Mouse (Mus musculus) lung, embryonic 15.5 days (tissue): ENCODE measurements around the gene Cdc27. TPM values are rescaled to one million over a fixed set of nuclear protein-coding genes. Genes with fewer than 3 reads are reported as not detected.
"Not testable (repeated sequence)": the region's sequence is repeated elsewhere in the genome, so short reads cannot be mapped to it uniquely, and the experiment has no call there.

Experiments used
- ATAC-seq: fragments of 200-750 bp; cut with Nextera tagmentation; 2 replicates; pipeline ENCODE4 v1.8.0; 2017; ENCODE audit warnings: moderate number of reproducible peaks, borderline replicate concordance; ENCODE audit not compliant: low FRiP score, low TSS enrichment; ENCODE audit errors: extremely low read depth
- H3K27ac ChIP-seq: fragments of 300-500 bp; sonication (generic); 2 replicates; pipeline ENCODE4 v1.5.1; 2015; ENCODE audit warnings: moderate library complexity, mild to moderate bottlenecking, inconsistent platforms
- H3K27me3 ChIP-seq: fragments of 300-500 bp; sonication (generic); 2 replicates; pipeline ENCODE4 v1.6.1; 2015; ENCODE audit warnings: inconsistent platforms
- H3K36me3 ChIP-seq: fragments of 300-500 bp; sonication (generic); 2 replicates; pipeline ENCODE4 v1.6.1; 2015; ENCODE audit warnings: inconsistent platforms
- H3K4me1 ChIP-seq: fragments of 300-500 bp; sonication (generic); 2 replicates; pipeline ENCODE4 v1.6.1; 2015; ENCODE audit warnings: inconsistent platforms
- H3K4me2 ChIP-seq: fragments of 300-500 bp; sonication (generic); 2 replicates; pipeline ENCODE4 v1.6.1; 2015; ENCODE audit warnings: inconsistent platforms, mild to moderate bottlenecking, moderate library complexity
- H3K4me3 ChIP-seq: fragments of 300-500 bp; sonication (generic); 2 replicates; pipeline ENCODE4 v1.5.1; 2015; ENCODE audit warnings: mild to moderate bottlenecking, inconsistent platforms
- H3K9ac ChIP-seq: fragments of 300-500 bp; sonication (generic); 2 replicates; pipeline ENCODE4 v1.6.1; 2015; ENCODE audit warnings: inconsistent platforms
- H3K9me3 ChIP-seq: fragments of 300-500 bp; sonication (generic); 2 replicates; pipeline ENCODE4 v1.6.1; 2016; ENCODE audit warnings: inconsistent platforms
- WGBS: fragments of 180-500 bp; shearing (Covaris S2); methylation state at CpG from one replicate; pipeline ENCODE4 v1.1.7; 2015; 5-methylcytosine and 5-hydroxymethylcytosine counted together
- polyA plus RNA-seq: library from polyadenylated mRNA; unstranded; fragments of >200 nt; fragmentation: Nextera tagmentation; extraction: Ambion mirVana; gene quantifications from 2 replicates; pipeline ENCODE4 v1.2.1, GENCODE M21; 2015

Gene Cdc27
- polyA plus RNA-seq, 1 experiment from 2014 or later, result 40.5 TPM

DNA sequence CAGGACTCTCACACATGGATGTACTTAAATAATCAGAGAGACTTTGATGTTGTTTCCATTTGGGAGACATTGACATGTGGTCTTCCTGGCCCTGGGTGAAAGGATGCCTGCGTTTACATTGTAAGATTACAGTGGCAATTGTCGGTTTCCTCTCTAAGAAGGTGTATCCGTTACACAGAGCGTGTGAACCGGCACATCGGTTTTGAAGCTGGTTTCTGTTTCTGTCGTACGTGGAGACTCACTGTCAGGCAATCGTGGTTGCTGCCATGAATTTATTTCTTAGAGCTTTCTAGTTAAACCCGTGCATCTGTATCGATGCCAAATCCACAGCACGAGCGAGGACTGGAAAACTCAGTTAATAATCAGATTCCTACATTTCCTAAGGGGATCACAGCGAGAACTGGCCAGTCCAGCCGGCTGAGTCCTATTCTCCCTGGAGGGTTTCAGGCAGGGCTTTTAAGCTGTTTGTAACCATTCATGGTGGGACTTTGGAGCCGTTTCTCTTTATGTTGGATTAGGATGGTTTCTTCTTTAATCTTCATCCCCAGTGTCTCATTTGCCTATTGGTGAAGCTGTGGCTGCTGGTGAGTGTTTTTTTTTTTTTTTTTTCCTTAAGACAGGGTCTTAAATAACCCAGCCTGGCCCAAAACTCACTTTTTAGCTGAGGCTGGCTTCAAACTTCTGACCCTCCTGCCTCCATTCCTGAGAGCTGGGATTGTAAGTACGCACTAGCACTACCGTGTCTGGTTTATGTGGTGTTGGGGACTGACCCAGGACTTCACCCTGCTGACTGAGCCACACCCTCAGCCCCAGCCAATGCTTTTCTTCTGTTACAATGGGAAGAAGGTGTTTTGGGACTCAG lies 31.3 kb upstream of the Cdc27 start:
- WGBS, result 43% methylated on average over 18 of the region's 18 CpGs
- Histone ChIP-seq H3K36me3 (no peaks in the 10 kb centered on the region), H3K4me1 (peaks cover 13% of the 10 kb centered on the region), H3K27me3 (no peaks in the 10 kb centered on the region), H3K9ac (no peak overlapping the region), H3K9me3 (no peaks in the 10 kb centered on the region), H3K4me3 (peak overlapping the region; percentile 15; the same call in 1 of the 2 replicates), H3K4me2 (peak overlapping the region; percentile 42), H3K27ac (peak overlapping the region; percentile 75)
- ATAC-seq, result no peak; the same call in 1 of the 2 replicates

DNA sequence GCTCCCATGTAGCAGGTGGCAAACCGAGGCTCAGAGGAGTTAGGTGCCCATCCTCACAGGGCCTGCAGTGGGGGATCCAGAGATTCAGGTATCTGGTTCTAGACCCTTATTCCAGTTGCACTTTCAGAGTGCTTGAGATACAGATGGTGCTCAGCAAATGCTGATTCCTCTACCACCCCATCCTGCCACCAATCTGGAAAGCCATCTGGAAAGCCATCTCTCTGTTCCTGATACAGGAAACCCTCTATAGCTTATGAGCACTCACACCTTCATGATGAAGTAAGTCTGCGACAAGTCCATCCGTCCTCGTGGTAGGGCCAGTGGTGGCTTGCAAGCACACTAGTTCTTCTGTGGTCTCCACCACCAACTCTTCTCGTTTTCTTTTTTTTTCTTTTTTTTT lies 30.2 kb upstream of the Cdc27 start:
- H3K9me3 ChIP-seq, result no peaks in the 10 kb centered on the region
- H3K27me3 ChIP-seq, result no peaks in the 10 kb centered on the region
- 0 out of 2 replicates have a peak overlapping the region, but pooled peaks have one; percentile 6 for H3K27ac ChIP-seq
- H3K36me3 ChIP-seq, result no peaks in the 10 kb centered on the region
- no peak overlapping the region for H3K4me3 ChIP-seq
- no peak overlapping the region for H3K4me2 ChIP-seq
- ATAC-seq, result no peak
- 84% methylated on average over 5 of the region's 5 CpGs for WGBS
- peaks cover 13% of the 10 kb centered on the region for H3K4me1 ChIP-seq
- no peak overlapping the region for H3K9ac ChIP-seq

DNA sequence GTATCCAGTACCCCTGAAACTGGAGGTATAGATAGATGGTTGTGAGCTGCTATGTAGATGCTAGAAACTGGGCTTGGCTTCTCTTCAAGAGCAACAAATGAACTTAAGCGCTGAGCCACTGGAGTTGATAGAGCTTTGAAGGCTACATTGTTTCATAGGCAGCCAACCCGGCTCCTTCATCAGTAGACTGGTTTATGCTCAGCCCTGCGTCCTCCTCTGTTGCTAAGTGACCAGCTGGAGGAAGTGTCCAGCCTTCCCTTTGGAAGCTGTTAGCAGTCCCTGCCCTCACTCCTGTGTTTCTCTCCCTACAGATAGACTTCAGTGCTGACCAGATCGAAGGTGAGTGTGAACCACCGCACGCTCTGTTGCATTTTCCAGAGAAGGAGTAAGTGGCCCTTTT lies 29.7 kb upstream of the Cdc27 start:
- Histone ChIP-seq H3K4me3 (no peak overlapping the region), H3K27ac (0 out of 2 replicates have a peak overlapping the region, but pooled peaks have one; percentile 6), H3K36me3 (no peaks in the 10 kb centered on the region), H3K9me3 (no peaks in the 10 kb centered on the region), H3K9ac (no peak overlapping the region), H3K4me2 (no peak overlapping the region), H3K27me3 (no peaks in the 10 kb centered on the region), H3K4me1 (peaks cover 13% of the 10 kb centered on the region)
- WGBS, result 49% methylated on average over 6 of the region's 6 CpGs
- 0 out of 2 replicates have a peak, but pooled peaks have one; percentile 55 for ATAC-seq

DNA sequence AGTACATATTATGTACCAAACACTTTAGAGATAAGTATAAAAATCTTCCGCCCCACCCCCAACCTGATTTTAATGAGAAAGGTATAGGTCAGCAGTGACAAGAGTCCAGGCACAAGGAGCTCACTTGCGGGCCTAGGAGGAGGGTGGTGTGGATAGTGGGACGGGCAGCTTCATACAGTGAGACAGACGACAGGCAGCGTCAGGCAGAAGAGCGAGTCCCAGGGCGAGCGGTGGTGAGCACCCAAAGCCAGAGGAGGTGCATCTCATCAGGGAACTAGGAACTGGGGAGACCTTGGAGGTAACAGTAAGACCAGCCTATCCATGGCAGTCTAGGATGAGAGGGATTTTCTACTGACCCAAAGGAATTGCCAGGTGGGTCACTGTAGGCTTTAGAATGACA lies 29.2 kb upstream of the Cdc27 start:
- no peak overlapping the region for H3K9ac ChIP-seq
- peaks cover 13% of the 10 kb centered on the region for H3K4me1 ChIP-seq
- H3K27me3 ChIP-seq, result no peaks in the 10 kb centered on the region
- no peak overlapping the region for H3K27ac ChIP-seq
- WGBS, result 90% methylated on average over 8 of the region's 8 CpGs
- ATAC-seq, result no peak
- H3K4me3 ChIP-seq, result no peak overlapping the region
- H3K9me3 ChIP-seq, result no peaks in the 10 kb centered on the region
- no peak overlapping the region for H3K4me2 ChIP-seq
- H3K36me3 ChIP-seq, result no peaks in the 10 kb centered on the region

DNA sequence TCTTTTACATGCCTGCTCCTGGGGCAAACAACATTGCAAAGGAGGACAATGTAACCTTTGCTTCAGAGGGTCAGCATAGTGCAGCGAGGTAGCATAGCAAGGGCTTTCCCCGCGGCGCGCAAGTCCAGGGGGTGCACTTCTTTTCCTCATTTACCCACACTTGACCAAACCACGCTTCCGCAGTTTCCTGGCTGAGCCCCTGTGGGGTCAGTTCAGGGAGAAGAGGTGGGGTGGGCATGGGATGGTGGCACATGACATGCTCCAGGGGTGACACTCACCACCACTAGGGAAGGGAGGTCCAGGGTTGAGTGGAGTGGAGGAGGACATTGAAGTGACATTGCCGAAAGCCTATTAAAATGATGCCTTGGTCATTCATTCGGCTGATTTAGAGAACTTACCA lies 28.7 kb upstream of the Cdc27 start:
- no peaks in the 10 kb centered on the region for H3K27me3 ChIP-seq
- H3K9ac ChIP-seq, result no peak overlapping the region
- H3K4me2 ChIP-seq, result no peak overlapping the region
- no peaks in the 10 kb centered on the region for H3K9me3 ChIP-seq
- peaks cover 13% of the 10 kb centered on the region for H3K4me1 ChIP-seq
- H3K4me3 ChIP-seq, result no peak overlapping the region
- no peak for ATAC-seq
- WGBS, result 86% methylated on average over 9 of the region's 9 CpGs
- no peaks in the 10 kb centered on the region for H3K36me3 ChIP-seq
- H3K27ac ChIP-seq, result no peak overlapping the region

DNA sequence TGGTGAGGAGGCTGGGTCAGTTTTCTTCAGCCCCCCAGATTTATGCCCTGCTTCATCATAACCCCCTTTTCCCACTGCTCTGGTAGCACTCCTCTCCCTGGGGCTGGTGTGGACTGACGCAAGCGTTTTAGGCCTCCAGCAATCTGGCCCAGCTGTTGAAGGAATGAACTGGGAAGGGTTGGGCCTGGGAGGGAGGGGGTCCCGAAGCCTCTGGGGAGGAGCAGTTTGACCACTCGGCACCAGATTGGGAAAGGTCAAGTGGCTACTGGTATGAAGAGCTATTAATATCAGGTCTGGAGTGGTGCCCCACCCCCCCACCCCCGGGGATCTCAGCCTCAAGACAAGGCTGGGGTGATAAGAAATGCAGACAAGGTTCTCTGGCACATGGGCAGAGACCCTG lies 27.7 kb upstream of the Cdc27 start:
- Histone ChIP-seq H3K4me2 (no peak overlapping the region), H3K9me3 (no peaks in the 10 kb centered on the region), H3K36me3 (no peaks in the 10 kb centered on the region), H3K27ac (no peak overlapping the region), H3K4me3 (no peak overlapping the region), H3K27me3 (no peaks in the 10 kb centered on the region), H3K4me1 (peaks cover 14% of the 10 kb centered on the region), H3K9ac (no peak overlapping the region)
- 26% methylated on average over 5 of the region's 5 CpGs for WGBS
- ATAC-seq, result no peak

DNA sequence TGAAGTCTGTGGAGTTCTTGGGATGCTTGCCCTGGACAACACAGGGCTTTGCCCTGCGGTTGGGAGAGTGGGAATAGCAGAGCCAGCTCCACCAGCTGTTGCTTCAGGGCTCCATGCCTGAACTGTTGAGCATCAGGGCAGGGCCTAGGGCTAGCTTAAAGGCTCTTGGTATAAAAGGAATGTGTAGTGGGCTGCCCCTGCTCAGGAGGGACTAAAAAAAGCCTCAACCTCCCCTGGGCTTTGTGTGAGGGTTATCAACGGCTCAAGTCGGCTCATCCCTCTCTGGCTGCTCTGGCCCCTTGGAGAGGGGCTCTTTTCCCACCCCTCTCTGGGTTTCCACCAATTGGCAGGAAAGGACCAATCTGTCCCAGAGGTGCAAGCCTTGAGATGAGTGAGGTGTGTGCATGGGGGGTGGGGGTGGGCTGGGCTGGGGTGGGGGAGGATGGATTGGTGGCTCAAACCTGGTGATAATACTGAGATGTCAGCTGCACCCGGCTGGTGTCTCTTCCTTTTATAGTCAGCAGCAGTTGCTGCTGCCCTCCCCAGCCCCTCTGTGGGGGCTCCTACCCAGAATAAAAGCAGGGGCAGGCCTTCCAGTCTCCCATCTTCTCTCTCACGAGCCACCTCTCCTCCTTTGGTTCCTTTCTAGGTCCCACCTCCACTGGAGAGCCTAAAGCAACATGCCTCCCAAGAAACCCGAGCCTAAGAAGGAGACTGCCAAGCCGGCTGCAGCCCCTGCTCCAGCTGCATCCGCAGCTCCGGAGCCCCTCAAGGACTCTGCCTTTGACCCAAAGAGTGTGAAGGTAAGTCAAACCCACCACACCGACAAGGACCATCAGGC lies 26.6 kb upstream of the Cdc27 start:
- 32% methylated on average over 10 of the region's 10 CpGs for WGBS
- no peak overlapping the region for H3K27ac ChIP-seq
- no peak overlapping the region for H3K9ac ChIP-seq
- no peaks in the 10 kb centered on the region for H3K27me3 ChIP-seq
- no peaks in the 10 kb centered on the region for H3K9me3 ChIP-seq
- no peak for ATAC-seq
- no peak overlapping the region for H3K4me2 ChIP-seq
- peaks cover 23% of the 10 kb centered on the region for H3K4me1 ChIP-seq
- H3K36me3 ChIP-seq, result no peaks in the 10 kb centered on the region
- no peak overlapping the region for H3K4me3 ChIP-seq

DNA sequence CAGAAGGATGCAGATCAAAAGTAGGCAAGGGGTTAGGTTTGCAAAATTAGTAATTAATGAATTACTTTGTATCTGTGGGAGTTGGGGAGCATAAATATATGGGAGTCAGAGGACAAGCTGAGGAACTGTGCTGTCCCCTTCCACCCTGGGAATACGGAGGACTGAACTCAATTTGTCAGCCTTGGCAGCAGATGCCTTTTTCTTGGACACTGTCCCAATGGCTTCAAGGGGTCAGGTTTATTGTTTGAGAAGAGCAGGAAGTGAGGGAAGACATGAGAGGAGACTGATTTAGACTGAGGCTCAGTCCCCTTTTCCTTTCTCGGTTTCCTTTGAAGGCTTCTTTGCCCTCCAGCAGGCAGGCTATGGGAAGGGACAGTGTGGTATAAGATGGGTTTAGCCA lies 22.1 kb upstream of the Cdc27 start:
- no peak for ATAC-seq
- H3K4me3 ChIP-seq, result no peak overlapping the region
- H3K9me3 ChIP-seq, result no peaks in the 10 kb centered on the region
- no peaks in the 10 kb centered on the region for H3K27me3 ChIP-seq
- H3K36me3 ChIP-seq, result no peaks in the 10 kb centered on the region
- no peak overlapping the region for H3K4me2 ChIP-seq
- peaks cover 25% of the 10 kb centered on the region; the same call in 1 of the 2 replicates for H3K4me1 ChIP-seq
- H3K27ac ChIP-seq, result no peak overlapping the region
- H3K9ac ChIP-seq, result no peak overlapping the region
- WGBS, result 31% methylated on average over 2 of the region's 2 CpGs

DNA sequence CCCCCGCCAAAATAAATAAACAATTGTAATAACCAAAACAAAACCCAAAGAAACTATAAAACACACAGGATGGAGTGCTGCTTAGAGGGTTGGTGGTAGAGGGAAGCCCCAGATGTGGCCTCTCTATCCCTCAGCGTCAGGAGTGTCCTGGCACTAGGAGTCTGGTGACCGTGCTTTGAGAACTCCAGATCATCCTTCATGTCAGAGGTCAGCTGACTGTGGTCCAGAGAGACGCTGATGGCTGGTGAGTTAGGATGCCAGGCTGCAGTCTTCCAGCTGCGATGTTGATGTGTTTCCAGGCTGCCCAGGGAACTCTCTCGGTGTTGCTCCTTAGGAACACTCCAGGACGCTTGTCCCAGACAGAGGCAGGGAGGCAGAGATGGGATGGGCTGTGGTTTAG lies 21.7 kb upstream of the Cdc27 start:
- peaks cover 25% of the 10 kb centered on the region; the same call in 1 of the 2 replicates for H3K4me1 ChIP-seq
- WGBS, result 37% methylated on average over 7 of the region's 7 CpGs
- ATAC-seq, result no peak
- H3K9ac ChIP-seq, result no peak overlapping the region
- H3K4me3 ChIP-seq, result no peak overlapping the region
- no peak overlapping the region for H3K4me2 ChIP-seq
- H3K9me3 ChIP-seq, result no peaks in the 10 kb centered on the region
- no peaks in the 10 kb centered on the region for H3K36me3 ChIP-seq
- no peaks in the 10 kb centered on the region for H3K27me3 ChIP-seq
- no peak overlapping the region for H3K27ac ChIP-seq

DNA sequence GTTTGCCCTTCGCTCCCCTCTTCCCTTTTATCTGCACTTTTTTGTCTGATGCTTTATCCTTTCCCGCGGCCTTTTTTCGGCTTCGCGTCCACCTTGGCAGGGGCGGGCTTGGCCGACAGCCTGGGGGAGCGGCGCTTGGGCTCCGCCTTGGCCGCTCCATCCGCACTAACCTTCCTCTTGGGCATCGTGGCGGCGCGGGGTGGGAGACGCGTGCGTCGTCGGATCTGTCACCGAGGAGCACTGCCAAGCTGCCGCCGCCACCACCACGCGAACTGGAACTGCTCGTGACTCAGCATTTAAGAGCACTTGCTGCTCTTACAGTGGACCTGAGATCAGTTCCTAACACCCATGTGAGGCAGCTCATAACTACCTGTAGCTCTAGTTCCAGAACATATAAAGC lies 21.0 kb upstream of the Cdc27 start:
- under 1% methylated on average over 28 of the region's 28 CpGs for WGBS
- H3K27me3 ChIP-seq, H3K27ac ChIP-seq, H3K36me3 ChIP-seq, H3K9me3 ChIP-seq: not testable (repeated sequence)
- H3K4me2 ChIP-seq, result peak overlapping the region; percentile 78
- peaks cover 25% of the 10 kb centered on the region; the same call in 1 of the 2 replicates for H3K4me1 ChIP-seq
- peak; percentile 62; the same call in 1 of the 2 replicates for ATAC-seq
- peak overlapping the region; percentile 32; the same call in 1 of the 2 replicates for H3K9ac ChIP-seq
- peak overlapping the region; percentile 38 for H3K4me3 ChIP-seq

DNA sequence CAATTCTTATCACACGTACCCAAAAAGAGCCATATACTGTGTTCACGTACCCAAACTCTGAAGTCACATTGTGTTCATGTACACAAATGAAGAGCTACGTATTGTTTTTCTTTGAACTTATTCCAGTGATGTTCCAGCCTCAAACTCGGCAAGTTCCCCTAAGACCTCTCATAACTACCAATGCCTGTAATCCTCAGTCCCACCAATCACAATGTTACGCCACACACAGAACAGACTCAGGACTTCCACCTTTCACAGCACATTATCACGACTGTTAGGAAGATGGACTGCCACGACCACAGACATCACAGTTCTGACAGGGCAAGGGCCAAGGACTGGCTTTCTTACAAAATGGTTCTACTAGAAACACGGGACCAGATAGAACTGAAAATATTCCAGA lies 20.1 kb upstream of the Cdc27 start:
- H3K36me3 ChIP-seq, result not testable (repeated sequence)

DNA sequence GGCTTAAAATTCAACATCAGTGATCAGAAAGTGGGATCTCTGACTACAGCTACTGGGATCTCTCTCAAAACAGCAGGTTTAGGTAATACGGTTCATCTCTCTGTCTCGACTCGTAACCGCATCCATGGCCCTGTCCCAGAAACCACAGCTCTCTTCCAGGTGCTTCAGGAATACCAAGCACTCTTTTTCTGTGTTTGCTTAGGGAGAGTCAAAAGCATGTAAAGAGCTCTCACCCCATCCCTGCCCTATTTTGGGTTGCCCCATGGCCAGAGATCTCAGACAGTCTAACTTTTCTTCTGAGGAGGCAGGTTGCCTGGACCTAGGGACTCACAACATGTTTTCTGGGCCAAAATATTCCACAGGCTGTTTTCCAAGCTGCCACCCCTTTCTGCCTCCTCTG lies 17.9 kb upstream of the Cdc27 start:
- peaks cover 25% of the 10 kb centered on the region; the same call in 1 of the 2 replicates for H3K4me1 ChIP-seq
- WGBS, result 69% methylated on average over 4 of the region's 4 CpGs

More for the DNA sequence above, 20.1 kb upstream of the Cdc27 start:
- not testable (repeated sequence) for H3K4me2 ChIP-seq, ATAC-seq, H3K27me3 ChIP-seq, H3K27ac ChIP-seq, H3K9ac ChIP-seq, H3K4me3 ChIP-seq, H3K9me3 ChIP-seq
- WGBS, result 72% methylated on average over 8 of the region's 8 CpGs
- peaks cover 25% of the 10 kb centered on the region; the same call in 1 of the 2 replicates for H3K4me1 ChIP-seq

More for the DNA sequence above, 17.9 kb upstream of the Cdc27 start:
- Histone ChIP-seq H3K9ac (no peak overlapping the region), H3K4me3 (no peak overlapping the region), H3K36me3 (no peaks in the 10 kb centered on the region), H3K4me2 (no peak overlapping the region), H3K27ac (no peak overlapping the region), H3K27me3 (no peaks in the 10 kb centered on the region), H3K9me3 (no peaks in the 10 kb centered on the region)
- no peak for ATAC-seq
